Mouse (Mus musculus) cerebellum, adult (tissue): ENCODE results near the gene Ankrd54.
A peak's percentile ranks its signal among the peaks of the same experiment; 100 is the strongest.

Source experiments
- ATAC-seq: cut with Nextera tagmentation; 2 replicates; pipeline ENCODE4 v1.9.2; 2017; ENCODE audit warnings: mild to moderate bottlenecking, moderate library complexity, mixed read lengths; ENCODE audit not compliant: insufficient number of reproducible peaks, low FRiP score, low TSS enrichment

Gene Ankrd54

GRCm38 (mm10) chr15:79079567-79079966 is 16.9 kb upstream of the Ankrd54 start:
- no peak for ATAC-seq

GRCm38 (mm10) chr15:79075658-79076365 is 13.1 kb upstream of the Ankrd54 start:
- ATAC-seq: no peak

DNA sequence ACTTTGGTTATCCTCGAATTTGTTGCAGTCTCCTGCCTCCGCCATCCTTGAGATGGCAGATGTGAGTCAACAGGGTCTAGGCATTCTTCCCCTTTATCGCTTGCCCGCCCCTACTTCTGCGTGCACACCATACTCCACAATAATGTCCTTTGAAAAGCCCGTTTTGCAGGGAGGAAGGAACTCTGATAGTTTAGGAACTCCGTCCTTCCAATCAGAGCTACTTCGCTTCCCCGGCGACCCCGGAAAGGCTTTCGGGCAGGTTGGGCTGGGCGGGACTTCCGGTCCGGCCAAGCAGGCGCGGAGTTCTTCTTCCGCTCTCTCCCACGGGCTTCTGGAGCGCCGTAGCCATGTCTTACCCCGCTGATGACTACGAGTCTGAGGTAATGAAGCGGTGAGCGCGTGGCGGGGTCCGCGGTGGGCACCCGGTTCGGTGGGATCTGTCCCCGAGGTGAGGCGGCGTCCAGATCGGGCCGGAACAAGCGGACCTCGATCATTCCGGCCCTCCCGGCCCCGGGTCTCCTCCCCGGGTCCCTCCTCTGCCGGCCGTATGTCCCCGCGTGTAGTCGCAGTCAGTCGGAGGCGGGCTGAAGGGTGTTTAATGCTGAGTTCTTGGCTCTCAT is 12.3 kb upstream of the Ankrd54 start, which contains the start of gene Eif3l:
Eif3l (plus strand) TSS at position 267 of the 620 bp plus-strand sequence.
- peak; percentile 86; the same call in 1 of the 2 replicates for ATAC-seq

GRCm38 (mm10) chr15:79074446-79074845 is 11.8 kb upstream of the Ankrd54 start:
- ATAC-seq: no peak

- ATAC-seq: no peak
Measured at GRCm38 (mm10) chr15:79073752-79074151, 11.1 kb upstream of the Ankrd54 start.

- ATAC-seq: no peak
Measured at GRCm38 (mm10) chr15:79071117-79072039, 8.7 kb upstream of the Ankrd54 start.

DNA sequence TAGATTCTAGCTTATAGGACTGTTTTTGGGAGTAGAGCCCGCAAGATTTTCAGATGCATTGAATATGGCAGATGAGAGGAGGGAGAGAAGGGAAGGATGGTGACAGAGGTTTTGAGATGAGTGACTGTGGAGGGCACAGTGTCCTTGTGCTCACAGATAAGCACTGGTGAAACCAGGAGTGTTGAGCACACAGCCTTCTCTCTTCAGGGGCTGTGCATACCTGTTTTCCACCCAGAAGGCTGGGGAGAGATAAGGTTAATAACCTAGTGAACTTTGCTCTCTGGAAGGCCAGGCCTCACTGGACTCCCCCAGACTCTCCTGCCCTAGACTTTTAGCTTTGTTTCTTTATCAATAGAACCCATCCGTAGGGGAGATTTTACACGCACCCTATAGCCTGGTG is 5.7 kb upstream of the Ankrd54 start:
- ATAC-seq: no peak

DNA sequence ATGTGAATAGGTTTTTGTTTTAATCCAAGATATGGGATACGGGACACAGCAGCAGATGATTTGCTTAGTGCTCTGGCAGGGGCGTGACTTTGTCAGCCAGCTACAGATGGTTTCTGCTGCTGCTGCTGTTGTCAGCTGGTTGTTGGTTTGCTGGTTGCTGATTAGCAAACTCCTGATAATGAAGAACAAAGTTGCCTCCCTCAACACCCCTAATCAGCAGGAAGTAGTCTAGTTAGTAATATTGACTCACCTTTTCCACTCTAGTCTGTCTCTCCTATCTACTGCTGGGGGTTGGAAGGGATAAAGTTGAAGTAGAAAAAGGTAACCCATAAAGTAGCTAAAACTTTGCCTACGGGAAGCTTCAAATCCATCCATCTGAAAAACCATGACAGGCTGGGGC is 4.9 kb upstream of the Ankrd54 start:
- ATAC-seq: no peak

- ATAC-seq: no peak
Measured at GRCm38 (mm10) chr15:79066276-79066675, 3.6 kb upstream of the Ankrd54 start.

GRCm38 (mm10) chr15:79065086-79065770 is 2.5 kb upstream of the Ankrd54 start:
- ATAC-seq: no peak

DNA sequence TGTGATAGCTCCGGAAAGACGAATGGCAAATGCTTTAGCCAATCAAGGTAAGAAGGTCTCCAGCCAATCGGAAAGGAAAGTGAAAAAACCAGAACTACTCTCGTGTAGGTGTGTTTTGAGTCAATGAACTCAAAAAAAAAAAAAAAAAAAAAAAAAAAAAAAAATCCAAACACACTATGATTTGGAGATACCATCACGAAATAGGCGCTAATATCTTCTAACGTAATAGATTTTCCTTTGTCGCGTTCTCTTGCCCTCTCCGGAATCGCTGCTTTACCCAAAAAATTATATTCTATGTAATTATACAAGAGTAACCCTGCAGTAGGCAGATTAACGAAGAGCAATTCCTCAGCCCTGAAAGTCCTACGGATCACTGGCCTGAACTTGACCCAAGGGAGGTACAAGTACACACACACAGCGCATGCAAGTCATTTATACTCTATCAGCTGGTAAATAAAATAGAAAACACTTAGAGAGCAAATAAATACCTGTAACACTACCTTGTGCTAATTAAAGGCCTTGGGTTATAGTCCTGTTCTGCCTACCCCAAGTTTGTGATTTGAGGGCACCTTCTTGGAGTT is 557 bp upstream of the Ankrd54 start:
- no peak for ATAC-seq

DNA sequence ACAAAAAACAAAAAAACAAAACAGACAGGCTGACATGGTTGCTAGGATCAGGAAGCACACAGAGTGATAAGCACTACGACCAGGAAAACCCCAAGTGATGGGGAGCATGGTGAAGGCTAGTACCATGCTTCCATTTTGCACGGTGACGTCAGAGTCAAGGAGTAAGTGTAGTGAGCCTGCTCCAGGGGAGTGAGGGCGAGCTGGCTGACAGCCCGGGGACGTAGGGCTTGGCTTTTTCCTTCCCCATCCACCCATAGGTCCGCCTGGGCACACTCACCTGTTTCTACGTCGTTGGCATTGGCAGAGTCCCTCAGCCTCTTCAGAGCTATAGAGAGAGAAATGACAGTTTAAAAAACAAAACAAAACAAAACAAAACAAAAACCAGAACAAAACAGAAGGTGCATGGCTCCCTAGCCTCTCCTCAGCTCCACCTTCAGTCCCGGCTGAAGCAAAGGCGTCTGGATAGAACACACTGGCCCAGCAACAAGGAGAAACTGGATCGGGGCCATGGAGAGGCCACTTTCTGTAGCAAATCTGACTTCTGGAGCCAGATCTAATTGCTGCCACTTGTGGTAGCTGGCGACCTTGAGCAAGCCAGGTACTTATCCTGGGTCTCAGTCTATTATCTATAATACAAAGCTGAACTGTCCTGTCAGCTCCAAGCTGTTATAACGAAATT is 1.7 kb downstream of the Ankrd54 start:
- ATAC-seq: no peak

DNA sequence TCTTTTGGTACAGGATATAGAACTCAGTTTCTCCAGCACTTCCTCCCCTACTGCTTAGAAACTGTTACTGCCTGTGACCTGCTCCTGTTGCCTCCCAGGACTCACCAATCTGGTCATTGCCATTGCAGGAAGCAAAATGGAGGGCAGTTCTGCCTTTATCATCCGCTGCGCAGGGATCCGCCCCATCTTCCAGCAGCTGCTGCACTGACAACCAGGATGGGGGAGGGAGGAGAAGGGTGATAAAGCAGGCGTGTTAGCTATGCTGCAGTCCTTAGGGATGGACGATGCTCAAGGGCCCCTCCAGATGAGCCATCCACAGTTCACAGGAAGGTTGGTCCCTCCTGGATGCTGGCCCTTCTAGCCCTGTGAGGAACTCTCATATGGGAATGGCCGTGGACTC is 4.8 kb downstream of the Ankrd54 start:
- ATAC-seq: no peak

DNA sequence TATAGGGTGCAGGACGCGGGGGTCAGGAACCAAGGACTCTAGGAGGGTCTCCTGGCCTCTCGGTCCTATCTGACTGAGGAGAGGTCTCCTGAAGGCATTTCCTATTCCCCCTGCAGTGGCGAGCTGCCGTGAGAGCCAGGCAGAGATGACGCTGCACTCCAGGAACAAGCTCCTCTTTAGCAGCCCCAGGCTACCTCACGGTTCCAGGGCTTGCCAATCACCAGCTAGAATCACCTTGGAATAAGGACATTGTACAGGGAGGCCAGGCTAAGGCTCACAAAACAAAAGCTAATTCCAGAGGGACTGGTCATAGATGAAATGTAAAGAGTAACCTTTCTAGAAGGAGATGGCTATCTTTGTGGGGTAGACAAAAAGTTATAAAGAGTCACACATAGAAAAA is 6.1 kb downstream of the Ankrd54 start:
- ATAC-seq: no peak

- ATAC-seq: no peak
Measured at GRCm38 (mm10) chr15:79052366-79052765, 10.3 kb downstream of the Ankrd54 start.

DNA sequence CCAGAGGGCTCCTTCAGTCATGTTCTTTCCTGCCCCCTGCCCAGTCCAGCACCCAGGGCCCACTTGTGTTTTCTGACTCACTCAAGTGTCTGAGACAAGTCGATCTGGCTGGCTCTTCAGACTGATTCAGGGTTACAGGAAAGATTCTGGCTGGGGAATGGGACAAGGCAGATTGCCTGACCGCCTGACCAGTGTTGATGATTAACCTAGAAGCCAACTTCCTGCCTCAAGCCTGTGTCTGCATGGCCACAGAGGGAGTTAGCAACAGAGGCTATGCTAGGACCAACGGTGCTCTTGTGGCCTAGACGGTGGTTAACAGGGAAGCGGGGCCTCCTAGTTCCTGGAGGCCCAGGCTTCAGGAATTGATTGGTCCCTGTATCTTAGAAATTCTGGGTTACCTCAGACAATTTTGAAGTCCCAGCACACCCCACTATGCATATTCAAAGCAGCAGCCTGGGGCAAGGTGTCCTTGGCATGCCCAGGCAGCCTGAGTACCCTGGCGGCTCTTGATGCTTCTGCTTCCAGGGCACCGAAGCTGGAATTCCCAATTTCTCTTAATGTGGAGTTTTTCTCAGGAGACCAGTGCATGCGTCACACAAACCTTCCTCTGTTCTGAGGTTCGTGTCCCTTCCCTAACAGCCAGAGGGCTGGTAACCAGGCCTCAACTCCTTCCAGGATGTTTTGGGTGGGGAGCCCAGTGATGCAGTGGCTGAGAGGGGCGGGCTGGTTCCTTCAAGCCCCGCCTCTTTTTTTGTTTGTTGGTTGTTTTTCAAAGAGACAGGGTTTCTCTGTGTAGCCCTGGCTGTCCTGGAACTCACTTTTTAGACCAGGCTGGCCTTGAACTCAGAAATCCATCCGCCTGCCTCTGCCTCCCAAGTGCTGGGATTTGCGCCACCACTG is 11.0 kb downstream of the Ankrd54 start:
- no peak for ATAC-seq

GRCm38 (mm10) chr15:79050964-79051363 is 11.7 kb downstream of the Ankrd54 start:
- no peak for ATAC-seq

GRCm38 (mm10) chr15:79050160-79050845 is 12.4 kb downstream of the Ankrd54 start:
- no peak for ATAC-seq
